Mouse (Mus musculus) v-Abl transformed pro-B cells (cell line): Measurements from ENCODE around the gene Prr5.
"Not testable (repeated sequence)": the region's sequence is repeated elsewhere in the genome, so short reads cannot be mapped to it uniquely, and the experiment has no call there.

ENCODE experiments used
- in situ Hi-C, 2 experiments: fragments of 400-800 bp; cut with MboI; formaldehyde crosslinking; loops; one replicate each; pipeline ENCODE4 v1.15.1; 2025; ENCODE audit not compliant: unreplicated experiment in 2 of 2

The Prr5 gene

DNA sequence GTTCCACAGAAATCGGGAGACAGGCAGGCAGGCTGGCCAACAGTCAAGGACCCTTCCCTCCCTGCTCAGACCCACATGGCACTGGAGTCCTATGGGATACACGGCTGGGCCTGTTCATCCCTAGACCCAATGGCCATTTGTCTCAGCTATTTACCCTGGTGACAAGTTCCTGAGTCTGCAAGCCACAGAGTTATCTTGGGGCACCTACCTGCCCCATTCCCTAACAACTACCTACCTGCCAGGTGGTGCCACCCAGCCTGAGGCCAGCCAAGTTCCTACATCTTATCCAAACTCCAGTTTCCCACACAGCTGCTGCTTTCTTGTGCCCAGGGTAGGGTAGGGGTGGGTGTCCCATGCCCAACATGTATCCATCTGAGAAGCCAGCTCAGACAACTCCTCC lies 28.8 kb downstream of the Prr5 start:
- in situ Hi-C loops, result loop anchor here (25.0 kb wide), 1 partner anchor 1514 kb away; the partner anchor contains the start of gene Tbc1d22a (in 2 of the 2)

DNA sequence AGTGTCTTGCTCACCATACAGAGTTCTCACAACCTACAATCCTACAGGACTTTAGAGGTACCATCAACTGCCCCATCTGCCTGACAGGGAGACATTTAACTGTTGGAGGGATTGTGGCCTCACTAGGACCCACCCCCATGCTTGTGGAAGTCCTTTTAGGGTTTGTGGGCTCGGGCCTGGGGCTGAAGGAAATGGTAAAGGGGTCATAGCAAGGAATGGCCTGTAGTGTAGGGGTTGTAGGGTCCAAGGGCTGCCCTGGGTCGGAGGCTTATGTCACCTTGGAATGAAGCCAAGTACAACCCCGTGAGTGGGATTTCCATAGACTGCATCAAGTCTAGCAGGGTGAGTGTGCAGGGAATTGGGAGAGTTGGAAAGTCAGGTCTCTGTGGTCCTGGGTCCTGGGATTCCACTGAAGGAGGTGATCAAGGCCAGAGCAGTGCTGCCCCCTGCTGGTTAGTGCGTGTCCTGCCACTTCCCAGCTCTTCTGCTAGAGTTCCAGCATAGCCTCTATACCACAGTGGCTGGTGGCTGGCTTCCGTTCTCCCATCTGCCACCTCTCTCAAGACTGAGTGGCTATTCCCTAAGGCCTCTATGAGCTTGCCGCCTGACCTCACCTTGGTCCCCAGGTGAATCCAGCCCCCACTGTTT lies 30.9 kb downstream of the Prr5 start:
- in situ Hi-C loops, result loop anchor here (5.0 kb wide), 1 partner anchor 33 kb away; the partner anchor contains the start of gene Prr5 (in 2 of the 2)

DNA sequence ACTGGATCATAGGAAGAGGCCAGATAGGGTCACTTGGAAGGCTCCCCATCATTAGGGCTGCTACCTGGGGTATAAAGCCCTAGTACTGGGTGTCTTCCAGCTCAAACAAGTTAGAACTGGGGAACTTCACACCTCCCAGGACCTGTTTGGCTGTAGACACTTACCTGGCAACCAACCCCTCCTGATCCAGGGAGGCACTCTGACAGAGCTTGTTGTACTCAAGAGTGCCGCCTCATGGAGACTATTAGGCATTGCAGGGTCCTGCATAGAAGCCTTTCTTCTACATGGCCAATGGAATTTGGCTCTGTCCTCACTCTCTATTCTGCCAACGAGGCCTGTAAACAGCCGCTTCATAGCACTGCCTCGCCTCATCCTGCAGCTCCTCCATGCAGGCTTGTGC lies 32.5 kb downstream of the Prr5 start:
- in situ Hi-C loops, result loop anchor here (5.0 kb wide), 1 partner anchor 35 kb away; the partner anchor contains the start of gene Prr5 (in 2 of the 2)

DNA sequence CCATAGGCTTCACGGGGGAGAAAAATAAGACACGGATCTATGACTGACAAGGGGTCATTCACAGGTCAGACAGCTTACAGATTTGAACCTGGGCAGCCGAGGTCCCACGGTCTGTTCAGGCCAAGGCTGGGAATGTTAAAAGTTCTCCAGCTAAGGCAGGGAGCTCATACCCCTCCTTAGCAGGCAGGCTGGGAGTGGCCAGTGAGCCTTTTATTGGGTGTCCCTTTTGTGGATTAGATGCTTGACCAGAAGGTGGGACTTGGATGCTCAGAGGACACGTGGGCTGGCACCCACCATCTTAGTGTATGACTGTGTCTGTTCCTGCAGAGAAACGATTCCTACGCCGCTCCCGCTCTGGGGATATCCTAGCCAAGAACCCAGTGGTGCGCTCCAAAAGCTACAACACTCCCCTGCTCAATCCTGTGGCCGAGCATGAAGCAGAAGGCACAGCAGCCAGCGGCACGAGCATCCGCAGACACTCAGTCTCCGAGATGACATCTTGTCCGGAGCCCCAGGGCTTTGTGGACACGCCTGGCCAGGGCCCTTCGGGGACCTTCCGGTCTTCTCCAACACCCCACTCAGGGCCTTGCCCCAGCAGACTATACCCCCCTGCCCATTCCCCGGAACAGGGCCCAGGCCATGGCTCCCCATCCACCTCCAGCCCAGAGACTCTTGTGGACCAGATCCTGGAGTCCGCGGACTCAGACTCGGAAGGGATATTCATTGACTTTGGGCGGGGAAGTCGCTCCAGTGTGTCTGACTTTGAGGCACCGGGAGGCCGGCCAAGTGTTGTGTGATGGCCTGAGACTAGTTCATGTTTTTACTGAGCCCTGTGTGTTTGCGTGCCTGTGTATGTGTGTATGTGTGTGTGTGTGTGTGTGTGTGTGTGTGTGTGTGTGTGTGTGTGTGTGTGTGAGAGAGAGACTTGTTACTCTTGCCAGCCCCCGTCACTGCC lies 33.2 kb downstream of the Prr5 start:
- in situ Hi-C loops, result loop anchor here (5.0 kb wide), 1 partner anchor 35 kb away; the partner anchor contains the start of gene Prr5 (in 2 of the 2)

DNA sequence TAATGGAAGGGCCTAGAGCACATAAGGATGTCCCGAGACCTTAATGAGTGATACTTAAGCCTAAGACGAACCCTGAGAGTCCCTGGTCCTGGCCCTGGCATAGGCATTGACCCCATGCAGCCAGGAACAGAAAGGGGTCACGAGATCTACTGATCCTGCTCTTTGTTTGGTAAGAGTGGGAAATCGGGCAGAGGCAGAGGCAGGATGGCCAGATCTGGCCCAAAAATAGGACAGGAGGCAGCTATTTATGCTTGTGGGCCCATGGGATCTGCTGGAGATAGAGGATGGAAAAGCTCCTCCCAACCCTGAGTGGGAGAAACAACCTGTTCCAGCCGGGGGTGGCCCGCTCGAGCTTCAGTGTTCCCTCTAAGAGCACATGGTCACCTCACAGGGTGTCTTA lies 34.6 kb downstream of the Prr5 start:
- in situ Hi-C loops, result loop anchor here (5.0 kb wide), 1 partner anchor 37 kb away; the partner anchor contains the start of gene Prr5 (in 2 of the 2)

DNA sequence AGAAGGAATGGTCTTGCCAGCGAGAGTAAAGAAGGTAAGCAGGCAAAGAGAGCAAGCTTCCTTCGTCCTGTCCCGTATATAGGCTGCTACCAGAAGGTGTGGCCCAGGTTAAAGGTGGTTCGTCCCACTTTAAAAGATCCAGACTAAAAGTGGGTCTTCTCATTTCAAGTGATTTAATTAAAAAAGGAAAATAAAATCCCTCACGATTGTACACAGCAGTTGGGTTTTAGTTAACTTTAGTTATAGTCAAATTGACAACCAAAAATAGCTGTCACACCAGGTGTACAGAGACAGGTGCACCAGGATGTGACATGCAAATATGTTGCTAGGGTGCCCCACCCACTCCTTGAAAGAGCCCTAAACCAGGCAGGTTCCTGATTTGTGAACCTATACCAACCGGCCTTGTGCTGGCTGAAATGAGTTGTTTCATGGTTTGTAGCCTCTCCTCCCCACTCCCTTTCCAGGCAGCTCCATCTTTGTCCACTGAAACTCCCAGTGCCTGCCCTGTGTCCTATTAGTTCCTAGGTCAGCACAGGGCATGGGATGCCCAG lies 36.0 kb downstream of the Prr5 start:
- in situ Hi-C loops, result no loop called here

DNA sequence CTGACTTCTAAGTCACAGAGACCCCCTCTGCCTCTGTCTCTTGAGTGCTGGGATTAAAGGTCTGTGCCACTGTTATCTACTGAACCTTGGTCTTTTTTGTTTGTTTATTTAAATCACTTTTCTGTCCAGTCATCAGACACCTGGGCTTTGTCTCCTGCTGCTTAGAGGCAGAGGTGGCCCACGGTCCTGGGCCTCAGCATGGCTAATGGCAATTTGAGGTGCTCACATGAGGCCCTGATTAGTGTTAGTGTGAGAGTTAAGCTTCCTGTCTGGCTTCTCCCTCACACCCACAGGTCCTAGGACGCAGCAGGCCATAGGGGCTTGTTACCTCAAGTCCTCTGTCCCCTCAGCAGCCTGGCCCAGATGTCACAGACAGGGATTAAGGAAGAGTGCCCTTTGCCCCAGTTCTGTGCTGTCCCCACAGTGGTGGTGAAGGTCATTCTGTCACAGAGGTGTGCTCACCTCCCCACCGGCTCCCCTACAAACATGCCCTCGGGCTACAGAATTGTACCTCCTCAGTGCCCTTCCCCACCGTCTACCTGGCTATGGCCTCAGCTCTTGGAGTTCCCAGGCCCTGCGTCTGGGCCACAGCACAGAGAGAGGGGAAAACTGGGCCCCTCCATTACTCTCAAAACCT lies 37.7 kb downstream of the Prr5 start:
- in situ Hi-C loops, result no loop called here

DNA sequence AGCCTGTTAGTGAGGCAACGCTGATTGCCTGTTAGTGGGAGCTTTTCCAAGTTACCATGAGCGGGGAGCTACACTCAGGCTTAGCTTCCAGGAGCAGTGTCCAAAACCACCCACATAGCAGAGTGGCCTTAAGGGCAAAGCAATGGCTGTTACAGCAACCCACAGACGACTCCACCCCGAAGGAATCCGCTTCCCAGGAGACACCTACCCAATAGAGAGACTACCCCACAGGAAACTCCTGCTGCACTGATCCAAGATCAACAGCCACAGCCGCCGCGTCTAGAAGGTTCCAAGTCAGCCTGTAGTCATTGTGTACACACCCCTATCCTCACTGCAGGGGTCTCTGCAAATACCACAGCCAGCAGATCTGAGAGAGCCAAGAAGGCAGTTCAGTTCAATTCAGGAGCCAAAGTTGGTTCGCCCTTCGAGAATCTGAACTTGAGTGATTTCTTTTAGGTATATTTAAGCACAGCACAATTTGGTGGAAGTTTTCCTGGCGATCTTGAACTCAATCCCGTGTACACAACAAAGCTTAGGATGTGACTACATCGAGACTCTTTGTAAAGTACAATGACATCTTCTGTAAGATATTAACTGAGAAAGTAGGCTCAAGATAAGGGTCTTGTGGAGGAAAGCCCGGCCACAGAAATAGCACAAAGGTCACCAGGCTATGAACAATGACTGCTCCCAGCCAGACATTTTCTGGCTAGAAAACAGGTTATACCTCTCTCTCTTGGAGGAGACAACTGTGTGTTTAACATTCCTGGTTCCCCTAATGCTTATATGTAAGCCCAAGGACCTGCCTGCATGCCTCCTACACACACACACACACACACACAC lies 43.4 kb downstream of the Prr5 start:
- in situ Hi-C loops, result no loop called here

DNA sequence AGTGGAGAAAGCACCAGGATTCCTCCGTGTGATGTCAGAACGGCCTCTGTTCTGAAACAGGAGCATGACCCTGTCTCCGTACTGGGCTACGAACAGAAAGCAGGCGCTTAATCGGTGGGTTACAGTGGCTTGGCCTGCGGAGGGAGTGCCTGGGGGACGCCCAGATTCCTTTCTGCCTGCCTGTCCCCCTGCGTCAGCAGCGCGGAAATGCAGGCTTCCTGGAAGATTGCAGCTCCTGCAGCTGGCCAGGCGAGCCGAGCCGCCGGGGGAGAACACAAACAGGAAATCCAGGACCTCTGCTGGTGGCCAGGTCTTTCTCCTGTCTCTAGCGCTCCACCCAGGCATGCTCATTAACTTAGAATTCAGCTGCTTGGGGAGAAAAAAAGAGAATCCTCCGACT lies 45.3 kb downstream of the Prr5 start:
- in situ Hi-C loops, result no loop called here

DNA sequence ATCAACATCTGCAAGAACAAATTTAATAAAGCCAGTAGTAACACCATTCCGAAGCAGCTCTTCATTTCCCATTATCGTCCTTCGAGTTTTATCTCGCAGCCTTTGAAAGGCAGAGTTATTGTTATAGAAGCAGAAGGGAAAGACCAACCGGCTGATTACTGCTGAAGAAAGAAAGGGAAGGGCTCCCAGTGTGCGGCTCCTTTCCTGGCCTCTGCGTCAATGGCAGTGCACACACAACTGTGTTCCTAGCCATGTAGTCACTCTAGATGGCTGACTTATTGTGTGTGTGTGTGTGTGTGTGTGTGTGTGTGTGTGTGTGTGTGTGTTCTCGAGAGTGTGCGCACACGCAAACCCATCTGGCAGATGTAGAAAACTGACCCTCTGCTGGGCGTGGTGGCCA lies 45.7 kb downstream of the Prr5 start:
- in situ Hi-C loops, result no loop called here

DNA sequence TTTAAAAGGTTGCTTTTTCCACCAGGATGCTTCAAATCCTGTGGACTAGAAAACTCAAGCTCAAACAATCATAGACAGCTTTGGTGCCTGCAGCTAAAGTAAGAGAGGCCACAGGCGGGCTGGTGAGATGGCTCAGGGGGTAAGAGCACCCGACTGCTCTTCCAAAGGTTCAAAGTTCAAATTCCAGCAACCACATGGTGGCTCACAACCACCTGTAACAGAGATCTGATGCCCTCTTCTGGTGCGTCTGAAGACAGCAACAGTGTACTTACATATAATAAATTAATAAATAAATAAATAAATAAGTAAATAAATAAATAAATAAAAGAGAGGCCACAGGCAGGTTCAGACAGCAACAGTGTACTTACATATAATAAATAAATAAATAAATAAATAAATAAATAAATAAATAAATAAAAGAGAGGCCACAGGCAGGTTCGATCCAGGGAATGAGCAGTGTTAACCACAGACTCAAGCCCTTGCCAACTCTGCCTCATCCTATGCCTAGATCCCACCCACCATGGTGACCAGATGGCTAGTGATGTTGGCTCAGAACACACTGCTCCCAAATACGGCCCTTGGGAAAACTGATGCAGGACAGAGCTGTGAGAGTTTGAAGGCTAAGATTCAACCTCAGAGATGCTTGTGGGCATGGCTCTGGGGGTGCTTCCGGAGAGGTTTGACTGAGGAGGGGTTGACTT lies 48.3 kb downstream of the Prr5 start:
- in situ Hi-C loops, result not testable (repeated sequence)

DNA sequence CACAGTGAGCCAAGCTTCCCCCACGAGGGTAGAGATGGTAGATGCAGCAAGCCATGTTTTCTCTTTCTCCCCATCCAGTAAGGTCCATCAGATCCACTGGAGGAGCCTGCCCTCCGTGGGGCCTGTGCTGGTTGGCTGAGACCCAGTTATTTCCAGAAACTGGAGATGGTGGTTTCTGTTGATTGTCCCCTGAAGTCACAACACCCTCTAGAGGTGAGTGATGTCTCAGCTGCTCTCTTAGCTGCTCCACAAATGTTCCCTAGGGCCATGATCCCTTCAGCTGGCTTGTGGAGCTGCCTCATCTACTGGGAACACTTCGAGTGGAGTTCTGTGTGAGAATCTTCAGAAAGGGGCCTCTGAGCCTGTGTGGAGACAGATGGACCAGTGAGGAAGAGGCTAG lies 49.4 kb downstream of the Prr5 start:
- in situ Hi-C loops, result no loop called here

DNA sequence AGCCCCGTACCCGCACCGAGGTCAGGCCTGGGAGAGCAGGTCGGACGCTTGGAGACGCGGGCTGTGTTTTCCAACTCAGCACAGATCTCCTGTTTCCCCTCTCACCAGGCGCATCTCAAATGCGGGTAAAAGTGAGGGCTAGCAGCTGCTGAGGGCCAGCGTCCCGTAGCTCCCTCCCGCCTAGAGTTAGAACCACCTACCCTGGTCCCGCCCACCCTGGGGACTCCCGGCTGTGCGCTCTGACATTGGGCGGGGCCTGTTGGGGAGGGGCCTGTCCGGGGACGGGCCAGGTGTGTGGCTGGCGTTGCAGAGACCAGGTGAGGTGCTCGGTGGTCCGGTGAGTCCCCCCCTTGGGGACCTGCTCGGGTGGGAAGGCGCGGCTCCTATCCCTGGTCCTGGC lies 50.4 kb downstream of the Prr5 start, which contains the start of gene Arhgap8:
Gene Arhgap8, plus strand, starts transcription at position 262 of the 400 bp plus-strand sequence.
- in situ Hi-C loops, result no loop called here

DNA sequence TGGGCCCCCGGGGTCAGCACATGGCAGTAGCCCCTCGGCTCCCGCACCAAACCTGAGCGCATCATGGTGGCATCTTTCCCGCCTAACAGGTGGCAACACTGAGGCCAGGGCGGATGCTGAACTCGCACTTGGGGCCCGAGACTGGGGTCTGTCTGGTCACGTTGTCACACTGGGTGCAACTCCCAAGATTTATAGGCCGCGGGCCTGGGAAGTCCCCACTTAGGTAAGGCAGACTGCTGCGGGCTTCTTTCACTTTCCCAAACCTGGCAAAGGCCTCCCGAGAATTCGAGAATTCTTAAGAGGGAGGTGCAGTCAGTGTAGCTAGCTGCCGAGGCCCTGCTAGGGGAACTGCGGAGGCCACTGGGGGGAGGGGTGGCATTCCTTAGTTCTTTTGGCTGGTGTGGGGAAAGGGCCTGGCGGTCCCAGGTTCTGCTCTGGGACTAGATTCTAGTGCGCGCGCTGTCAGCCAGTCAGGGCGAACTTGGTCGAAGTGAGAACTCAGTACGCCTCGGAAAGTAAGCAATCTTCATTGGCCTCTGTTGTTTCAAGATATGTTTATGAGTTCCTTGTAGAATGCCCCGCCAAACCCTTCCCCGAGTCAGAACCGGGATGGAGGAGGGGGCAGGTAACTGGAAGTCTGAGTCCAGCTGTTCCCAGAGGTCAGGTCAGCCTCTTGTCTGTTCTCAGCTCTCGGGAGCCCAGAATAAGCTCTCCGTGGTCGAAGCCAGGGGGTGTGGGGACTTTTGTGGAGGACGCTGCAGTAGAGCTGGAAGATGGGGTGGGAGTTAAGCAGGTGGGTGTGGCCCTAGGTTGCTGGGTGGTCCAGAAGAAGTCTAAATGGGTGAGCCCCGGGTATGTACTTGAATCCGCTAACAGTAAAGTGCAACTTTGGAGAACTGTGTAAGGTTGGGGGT lies 51.1 kb downstream of the Prr5 start:
- in situ Hi-C loops, result no loop called here

DNA sequence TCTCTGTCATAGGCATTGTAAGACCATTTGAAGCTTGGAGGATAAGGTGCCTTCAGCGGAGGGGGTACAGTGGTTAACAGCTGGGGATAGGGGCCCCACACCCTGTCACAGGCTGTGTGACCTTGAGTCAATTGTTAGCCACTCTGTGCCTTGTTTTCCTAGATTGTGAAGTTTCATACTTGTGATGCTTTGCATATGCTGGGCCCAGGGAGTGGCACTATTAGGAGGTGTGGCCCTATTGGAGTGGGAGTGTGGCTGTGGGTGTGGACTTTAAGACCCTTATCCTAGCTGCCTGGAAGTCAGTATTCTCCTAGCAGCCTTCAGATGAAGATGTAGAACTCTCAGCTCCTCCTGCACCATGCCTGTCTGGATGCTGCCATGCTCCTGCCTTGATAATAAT lies 54.2 kb downstream of the Prr5 start:
- in situ Hi-C loops, result not testable (repeated sequence)

DNA sequence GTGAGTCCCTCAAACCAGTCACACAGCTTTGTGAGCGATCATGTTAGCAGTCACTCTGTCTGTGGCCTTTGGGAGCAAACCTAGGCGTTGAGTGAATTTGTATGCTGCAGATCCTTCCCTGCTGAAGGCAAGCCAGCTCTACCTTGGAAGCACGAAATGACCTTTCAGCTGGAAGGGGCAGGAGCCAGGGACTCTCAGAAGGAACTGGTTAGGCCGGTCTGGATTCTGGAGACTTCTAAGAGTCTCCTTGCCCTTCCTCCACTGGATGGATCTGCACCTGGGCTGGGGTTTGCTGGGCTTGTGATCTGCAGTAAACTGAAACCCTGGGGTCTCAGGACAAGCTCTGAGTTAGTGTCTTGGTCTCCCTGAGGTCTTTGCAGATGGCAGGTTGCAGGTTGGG lies 54.8 kb downstream of the Prr5 start:
- in situ Hi-C loops, result no loop called here

DNA sequence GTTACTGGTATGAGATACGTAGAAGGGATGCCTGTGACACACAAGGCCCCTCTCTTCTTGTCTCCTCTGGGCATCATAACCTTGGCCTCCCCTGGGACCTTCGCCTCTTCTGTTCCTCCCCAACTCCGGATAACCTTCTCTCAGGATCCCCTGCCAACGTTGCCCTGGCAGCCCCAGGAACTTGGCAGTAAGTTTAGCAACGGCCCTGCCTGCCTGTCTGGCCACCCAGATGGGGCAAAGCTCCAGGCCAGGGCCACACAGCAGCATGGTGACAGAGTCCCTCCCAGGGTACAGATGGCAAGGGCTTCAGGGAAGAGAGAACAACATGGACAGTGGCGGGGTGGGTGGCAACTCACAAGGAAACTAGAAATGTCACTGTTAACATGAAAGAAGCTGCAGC lies 60.3 kb downstream of the Prr5 start:
- in situ Hi-C loops, result no loop called here

DNA sequence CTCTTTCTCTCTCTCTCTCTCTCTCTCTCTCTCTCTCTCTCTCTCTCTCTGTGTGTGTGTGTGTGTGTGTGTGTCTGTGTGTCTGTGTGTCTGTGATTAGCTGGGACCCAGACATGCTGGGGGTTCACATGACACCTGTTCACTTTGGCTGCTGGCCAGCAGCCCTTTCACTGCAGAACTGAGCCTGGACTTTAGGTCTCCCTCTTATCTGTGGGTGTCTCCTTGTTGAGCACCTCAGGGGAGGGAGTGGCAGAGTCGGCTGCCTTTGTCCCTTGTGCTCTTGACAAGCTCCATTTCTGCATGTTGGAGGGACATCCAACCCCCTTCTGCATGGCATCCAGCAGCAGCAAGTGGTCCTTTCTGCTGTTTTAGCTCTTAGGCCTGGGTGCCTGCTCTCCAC lies 61.5 kb downstream of the Prr5 start:
- in situ Hi-C loops, result no loop called here
